Mouse (Mus musculus) ES-E14 (cell line): ENCODE measurements around the gene Selenon.

Source experiments
- HCFC1 ChIP-seq: IDR thresholded peaks from 2 replicates; pipeline ENCODE4 v1.6.1; 2012; ENCODE audit warnings: low read length, inconsistent platforms, borderline replicate concordance; ENCODE audit not compliant: insufficient read depth
- MAFK ChIP-seq: IDR thresholded peaks from 2 replicates; pipeline ENCODE4 v1.6.1; 2014; ENCODE audit warnings: mild to moderate bottlenecking, low read depth, low read length, inconsistent platforms; ENCODE audit not compliant: insufficient read depth
- ZC3H11A ChIP-seq: IDR thresholded peaks from 2 replicates; pipeline ENCODE4 v1.6.1; 2012; ENCODE audit warnings: low read depth, mild to moderate bottlenecking, inconsistent platforms, low read length, borderline replicate concordance

GRCm38 (mm10) chr4:134589786-134590185, 37.8 kb upstream of the Selenon start:
- TF ChIP-seq HCFC1 (no peak), ZC3H11A (no peak), MAFK (no peak)
